Mouse (Mus musculus): ENCODE measurements around the gene Klhl8.
"Not testable (repeated sequence)": the region's sequence is repeated elsewhere in the genome, so short reads cannot be mapped to it uniquely, and the experiment has no call there.

Klhl8 gene

GRCm38 (mm10) chr5:103910748-103911409 is at the start of gene Klhl8:
Klhl8 (minus strand) TSS chr5:103911259.
- peak; percentile 86 for DNase-seq

GRCm38 (mm10) chr5:103954638-103955037 is 43.6 kb upstream of the Klhl8 start:
- no peak for DNase-seq

- no peak for DNase-seq
Measured at GRCm38 (mm10) chr5:103953135-103954083, 42.4 kb upstream of the Klhl8 start.

- DNase-seq, result not testable (repeated sequence)
Measured at GRCm38 (mm10) chr5:103950138-103950537, 39.1 kb upstream of the Klhl8 start.

- no peak for DNase-seq
Measured at GRCm38 (mm10) chr5:103943183-103943582, 32.1 kb upstream of the Klhl8 start.

GRCm38 (mm10) chr5:103939856-103940255 is 28.8 kb upstream of the Klhl8 start:
- DNase-seq, result no peak

- no peak for DNase-seq
Measured at GRCm38 (mm10) chr5:103939350-103939652, 28.2 kb upstream of the Klhl8 start.

GRCm38 (mm10) chr5:103938547-103939349 is 27.7 kb upstream of the Klhl8 start:
- no peak for DNase-seq

- DNase-seq, result no peak
Measured at GRCm38 (mm10) chr5:103936906-103937589, 26.0 kb upstream of the Klhl8 start.

GRCm38 (mm10) chr5:103931924-103932323 is 20.9 kb upstream of the Klhl8 start:
- DNase-seq, result not testable (repeated sequence)

- no peak for DNase-seq
Measured at GRCm38 (mm10) chr5:103930511-103930910, 19.5 kb upstream of the Klhl8 start.

GRCm38 (mm10) chr5:103928196-103928550 is 17.1 kb upstream of the Klhl8 start:
- DNase-seq, result no peak

- DNase-seq, result peak; percentile 97
Measured at GRCm38 (mm10) chr5:103927429-103928195, 16.6 kb upstream of the Klhl8 start.

- DNase-seq, result no peak
Measured at GRCm38 (mm10) chr5:103926398-103926797, 15.3 kb upstream of the Klhl8 start.

- no peak for DNase-seq
Measured at GRCm38 (mm10) chr5:103923755-103924154, 12.7 kb upstream of the Klhl8 start.

- DNase-seq, result no peak
Measured at GRCm38 (mm10) chr5:103923101-103923500, 12.0 kb upstream of the Klhl8 start.

- DNase-seq, result no peak
Measured at GRCm38 (mm10) chr5:103922436-103922835, 11.4 kb upstream of the Klhl8 start.

- no peak for DNase-seq
Measured at GRCm38 (mm10) chr5:103919497-103919896, 8.4 kb upstream of the Klhl8 start.

- DNase-seq, result no peak
Measured at GRCm38 (mm10) chr5:103918233-103918632, 7.2 kb upstream of the Klhl8 start.

GRCm38 (mm10) chr5:103917357-103917895 is 6.4 kb upstream of the Klhl8 start:
- no peak for DNase-seq

- DNase-seq, result no peak
Measured at GRCm38 (mm10) chr5:103916595-103917356, 5.7 kb upstream of the Klhl8 start.

Measured in right cerebral cortex, postnatal 14 days (tissue).